Mouse (Mus musculus) spleen, postnatal 10 days (tissue): ENCODE data around the gene Xlr.
"Not testable (repeated sequence)": the region's sequence is repeated elsewhere in the genome, so short reads cannot be mapped to it uniquely, and the experiment has no call there.

Source experiments
- DNase-seq, 2 experiments: peaks; one replicate each; pipeline ENCODE4 v3.0.0; 2021 to 2022; ENCODE audit warnings: low spot score in 2 of 2

Gene Xlr

DNA sequence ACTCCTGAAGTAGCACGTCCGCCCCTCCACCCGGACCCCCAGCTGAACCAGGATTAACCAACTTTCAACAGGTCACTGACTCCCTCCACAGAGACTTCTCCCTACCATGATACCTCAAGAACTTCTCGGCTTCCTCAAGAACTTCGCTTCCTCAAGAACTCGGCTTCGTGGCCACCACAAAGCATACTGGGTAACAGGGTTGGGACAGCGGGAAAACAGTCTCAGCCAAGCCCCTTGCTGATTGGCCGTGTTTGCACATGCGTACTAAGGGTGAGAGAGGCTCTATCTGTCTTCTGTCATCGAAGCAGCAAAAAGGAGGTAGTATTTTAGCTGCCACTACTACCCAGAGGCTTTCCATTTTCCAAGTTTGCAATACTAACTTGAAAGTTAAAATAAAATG, at the start of gene Xlr:
Gene Xlr (minus strand): TSS at position 188 of the 400 bp plus-strand sequence.
- DNase-seq: not testable (repeated sequence)

GRCm38 (mm10) chrX:53799074-53799473, 1.6 kb upstream of the Xlr start:
- DNase-seq: no peak

DNA sequence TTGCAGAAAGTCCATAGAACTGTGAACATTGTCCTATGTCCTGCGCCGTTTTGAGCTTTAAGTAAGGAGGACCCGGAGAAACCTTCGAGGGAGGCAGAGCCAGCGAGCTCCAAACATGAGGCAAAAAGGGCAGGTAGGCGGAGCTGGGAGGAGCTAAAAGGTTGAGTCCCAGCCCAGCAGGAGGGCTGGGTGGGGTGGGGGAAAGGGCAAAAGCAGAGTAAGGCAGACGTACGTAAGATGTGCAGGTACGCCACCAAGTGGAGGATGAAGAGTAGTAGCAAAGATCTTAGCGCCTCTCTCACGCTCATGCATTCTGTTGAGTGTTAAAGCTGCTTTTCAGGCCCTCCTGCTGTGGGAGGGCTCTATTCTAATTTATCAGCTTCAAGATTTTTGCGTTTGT, 21.2 kb downstream of the Xlr start, which contains the start of gene Zfp36l3:
Gene Zfp36l3 (minus strand): TSS at position 119 of the 400 bp plus-strand sequence.
- no peak for DNase-seq

GRCm38 (mm10) chrX:53757736-53758135, 39.8 kb downstream of the Xlr start, which contains the start of gene 1700013H16Rik:
TSS of gene 1700013H16Rik (minus strand) at chrX:53757831.
- no peak for DNase-seq

DNA sequence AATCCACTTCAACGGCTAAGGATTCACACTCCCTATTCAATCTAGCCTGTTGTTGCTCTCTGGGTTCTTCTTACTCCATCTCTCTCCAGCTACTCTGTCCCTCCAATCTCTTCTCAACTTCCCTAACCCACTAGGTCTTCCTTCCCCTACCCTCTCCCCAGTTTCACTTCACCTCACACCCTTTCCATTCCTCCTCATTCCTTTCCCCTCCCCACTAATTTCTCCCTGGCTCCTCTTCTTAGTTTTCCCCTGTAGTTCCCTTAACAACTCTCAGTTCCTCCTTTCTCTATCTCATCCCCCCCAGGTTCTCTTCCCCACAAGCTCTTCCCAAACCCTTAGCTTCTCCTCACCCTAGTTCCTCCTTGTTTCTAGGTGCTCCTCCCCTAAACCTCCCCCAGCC, 44.7 kb downstream of the Xlr start:
- no peak for DNase-seq

GRCm38 (mm10) chrX:53728967-53729366, 68.5 kb downstream of the Xlr start:
- DNase-seq: no peak
